Mouse (Mus musculus): ENCODE data around the gene Grin2a. TPM values are rescaled to one million over a fixed set of nuclear protein-coding genes. Genes with fewer than 3 reads are reported as not detected.

The Grin2a gene
- polyA plus RNA-seq, 1 experiment from 2014 or later: not detected

DNA sequence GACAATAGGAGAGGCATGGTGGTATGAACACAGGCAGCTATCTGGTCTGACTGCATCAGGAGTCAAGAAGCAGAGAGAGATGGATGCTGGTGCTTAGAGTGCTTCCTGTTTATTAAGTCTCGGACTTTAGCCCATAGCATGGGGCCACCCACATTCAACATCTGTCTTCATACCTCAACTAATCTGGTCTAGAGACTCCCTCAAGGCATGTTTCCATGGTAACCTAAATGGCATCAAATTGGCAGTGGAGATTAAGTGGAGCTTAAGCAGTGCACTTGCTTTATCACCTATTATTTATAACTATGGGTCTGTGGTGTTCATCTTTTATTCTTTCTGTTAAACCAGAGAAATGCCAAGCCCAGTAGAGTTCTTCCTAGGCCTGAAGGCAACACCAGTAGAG, 433.5 kb downstream of the Grin2a start:
- Histone ChIP-seq H3K4me3 (ENCODE audit: inconsistent target) (no peak overlapping the region), H3K27ac (no peak overlapping the region), H3K79me2 (ENCODE audit: inconsistent target) (no peaks in the 10 kb centered on the region), H3K36me3 (ENCODE audit: inconsistent target) (no peaks in the 10 kb centered on the region)
- WGBS (ENCODE audit: missing documents): 19% methylated on average over 1 of the region's 1 CpGs

DNA sequence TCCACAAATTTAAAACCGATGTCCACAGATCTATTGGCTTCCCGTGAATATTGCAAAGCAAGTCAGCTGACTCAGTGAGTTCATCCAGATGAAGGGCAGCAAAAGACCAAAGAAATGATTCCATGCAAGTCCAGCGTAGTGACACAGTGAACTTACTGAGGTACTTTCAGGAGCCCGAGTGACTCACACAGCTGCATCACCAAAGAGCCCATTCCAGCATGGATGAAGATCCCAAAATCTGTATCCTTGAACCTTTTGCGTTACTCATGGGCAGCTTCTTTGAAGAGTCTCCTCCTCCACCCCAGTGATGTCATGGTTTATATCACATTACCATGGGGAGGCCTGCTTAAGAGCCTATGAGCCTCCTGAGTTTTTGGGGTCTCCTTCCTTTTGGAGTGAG, 460.2 kb downstream of the Grin2a start:
- 86% methylated on average over 5 of the region's 5 CpGs for WGBS (ENCODE audit: missing documents)
- H3K27ac ChIP-seq: no peak overlapping the region
- no peaks in the 10 kb centered on the region for H3K79me2 ChIP-seq (ENCODE audit: inconsistent target)
- H3K36me3 ChIP-seq (ENCODE audit: inconsistent target): no peaks in the 10 kb centered on the region
- no peak overlapping the region for H3K4me3 ChIP-seq (ENCODE audit: inconsistent target)

DNA sequence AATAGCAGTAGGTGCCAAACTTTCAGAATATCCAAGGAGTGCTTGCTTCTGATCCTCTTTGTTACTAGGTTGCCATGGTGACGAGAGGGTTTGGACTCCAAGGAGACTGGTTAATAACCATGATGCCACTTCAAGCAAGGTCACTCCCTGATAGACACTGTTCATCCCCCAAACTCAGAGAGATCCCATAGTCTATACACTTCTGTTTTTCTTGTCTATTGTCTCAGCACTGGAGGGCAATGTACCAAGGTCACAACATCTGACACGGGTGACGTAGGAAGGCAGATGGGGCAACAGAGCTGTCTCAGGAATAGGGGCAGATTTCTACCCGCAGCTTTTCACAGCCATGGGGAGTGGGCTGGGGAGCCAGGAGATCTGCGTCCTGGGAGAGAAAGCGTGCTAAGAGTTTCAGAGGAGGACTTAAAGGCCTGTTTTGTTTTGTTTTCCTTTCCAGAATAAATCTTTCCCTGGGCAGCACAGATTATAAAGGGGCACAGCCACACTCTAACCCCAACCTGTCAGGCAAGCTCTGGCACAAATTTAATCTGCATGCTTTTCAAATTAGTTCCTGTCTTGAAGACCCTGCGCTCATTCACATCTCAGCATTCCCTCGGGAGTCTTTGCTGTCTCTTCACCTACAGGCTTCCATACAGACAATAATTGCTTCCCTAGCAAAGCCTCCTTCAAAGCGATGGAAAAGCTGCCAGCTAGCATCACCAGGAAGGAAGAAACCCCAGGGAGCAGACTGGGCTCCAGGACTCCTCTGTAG, 461.6 kb downstream of the Grin2a start:
- Histone ChIP-seq H3K79me2 (ENCODE audit: inconsistent target) (no peaks in the 10 kb centered on the region), H3K36me3 (ENCODE audit: inconsistent target) (no peaks in the 10 kb centered on the region), H3K27ac (no peak overlapping the region), H3K4me3 (ENCODE audit: inconsistent target) (no peak overlapping the region)
- 72% methylated on average over 9 of the region's 9 CpGs for WGBS (ENCODE audit: missing documents)

DNA sequence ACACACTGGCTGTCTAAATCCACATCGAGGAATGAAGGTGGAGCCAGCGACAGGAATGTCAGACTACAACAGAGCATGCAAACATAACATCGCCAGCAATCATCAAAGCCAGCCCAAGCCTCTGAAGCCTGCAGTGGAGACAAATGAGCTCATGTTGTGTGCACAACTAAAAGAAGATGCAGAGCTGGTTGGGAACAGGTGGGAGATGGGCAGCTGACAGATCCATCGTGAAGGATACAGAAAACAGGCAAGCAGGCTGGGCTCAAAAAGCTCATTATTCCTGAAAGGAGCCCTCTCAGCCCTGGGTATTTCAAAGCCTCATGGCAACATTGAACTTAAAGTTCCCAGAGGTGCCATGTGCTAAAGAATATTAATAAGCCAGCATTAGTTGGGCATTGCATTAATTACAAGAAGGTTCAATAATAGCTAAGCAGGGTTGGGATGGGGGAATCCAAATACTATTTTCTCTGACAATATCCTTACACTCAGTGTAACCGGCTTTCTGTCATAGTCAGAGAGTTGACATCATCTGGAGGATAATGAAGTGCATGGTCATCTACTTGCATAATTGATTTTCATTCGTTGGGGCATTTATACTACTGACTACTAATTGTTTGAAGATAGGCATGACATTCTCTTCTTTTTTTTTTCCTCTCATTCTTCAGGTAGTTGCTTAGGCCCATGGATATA, 462.4 kb downstream of the Grin2a start:
- WGBS (ENCODE audit: missing documents): 83% methylated on average over 6 of the region's 6 CpGs
- no peaks in the 10 kb centered on the region for H3K36me3 ChIP-seq (ENCODE audit: inconsistent target)
- no peak overlapping the region for H3K4me3 ChIP-seq (ENCODE audit: inconsistent target)
- H3K27ac ChIP-seq: no peak overlapping the region
- H3K79me2 ChIP-seq (ENCODE audit: inconsistent target): no peaks in the 10 kb centered on the region

DNA sequence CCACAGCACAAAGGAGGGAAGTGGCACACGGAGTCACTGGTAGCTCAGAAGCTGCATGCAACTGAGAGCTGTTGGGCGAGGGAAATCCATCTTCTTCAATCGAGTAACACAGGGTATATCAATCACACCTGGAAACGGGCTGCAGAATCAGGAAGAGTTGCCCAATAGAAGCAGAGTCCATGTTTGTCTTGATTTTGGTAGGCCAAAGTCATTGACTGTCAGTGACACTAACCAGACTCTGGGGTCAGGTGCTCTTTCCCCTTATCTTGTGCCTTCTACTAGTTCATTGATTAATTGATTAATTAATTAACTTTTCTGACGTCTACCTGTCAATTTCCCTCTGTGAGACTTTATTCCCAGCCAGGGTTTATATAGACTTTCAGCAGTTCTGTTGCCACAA, 468.1 kb downstream of the Grin2a start:
- 73% methylated on average over 5 of the region's 5 CpGs for WGBS (ENCODE audit: missing documents)
- H3K4me3 ChIP-seq (ENCODE audit: inconsistent target): no peak overlapping the region
- H3K27ac ChIP-seq: no peak overlapping the region
- H3K36me3 ChIP-seq (ENCODE audit: inconsistent target): no peaks in the 10 kb centered on the region
- H3K79me2 ChIP-seq (ENCODE audit: inconsistent target): no peaks in the 10 kb centered on the region

DNA sequence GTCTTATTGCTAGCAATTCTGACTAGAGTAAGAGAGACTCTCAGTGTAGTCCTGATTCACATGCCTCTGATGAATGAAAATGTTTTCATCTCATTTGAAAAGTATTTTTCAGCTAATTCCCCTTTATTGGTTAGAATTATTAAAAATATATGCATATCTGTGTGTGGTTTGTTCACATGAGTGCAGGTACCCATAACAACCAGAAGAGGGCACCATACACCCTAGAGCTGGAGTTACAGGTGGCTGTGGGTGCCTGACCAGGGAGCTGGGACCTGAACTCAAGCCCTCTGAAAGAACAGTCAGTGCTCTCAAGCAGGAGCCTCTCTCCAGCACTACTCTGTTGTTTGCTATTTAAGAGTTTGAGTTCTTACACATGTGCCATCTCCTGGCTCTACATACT, 472.0 kb downstream of the Grin2a start:
- Histone ChIP-seq H3K27ac (no peak overlapping the region), H3K36me3 (ENCODE audit: inconsistent target) (no peaks in the 10 kb centered on the region), H3K4me3 (ENCODE audit: inconsistent target) (no peak overlapping the region), H3K79me2 (ENCODE audit: inconsistent target) (no peaks in the 10 kb centered on the region)

Other genes starting within 250 kb of the Grin2a start
- gene Rpl39l, start 174.7 kb upstream of the Grin2a start, polyA plus RNA-seq (2018): 0.42 to 2.0 TPM (median 0.67 TPM) in 3 replicates
- gene Atf7ip2, start 197.2 kb upstream of the Grin2a start, polyA plus RNA-seq (2018): 0.07 to 2.4 TPM (median 0.11 TPM) in 3 replicates

All from macrophage (primary cell).